Mouse (Mus musculus): ENCODE data around the gene Olfr107.

Olfr107 gene

DNA sequence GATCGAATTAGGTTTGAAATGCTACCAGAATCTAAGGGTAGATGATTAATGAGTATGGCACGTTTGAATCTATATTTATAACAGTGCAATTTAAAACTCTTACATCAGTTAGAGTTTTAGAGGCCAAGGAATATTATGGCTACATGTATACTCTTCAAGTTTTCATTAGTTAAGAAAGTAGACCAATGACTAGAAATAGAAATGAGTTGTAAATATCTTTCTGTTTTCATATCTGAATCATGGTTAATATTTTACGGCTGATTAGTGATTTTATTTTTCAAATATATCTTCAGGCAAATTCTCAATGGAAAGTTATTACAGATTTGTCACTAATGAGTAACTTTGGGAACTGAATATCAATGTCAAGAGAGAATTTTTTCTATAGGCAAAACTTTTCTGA lies at the start of gene Olfr107:
Gene Olfr107, plus strand, starts transcription at position 301 of the 400 bp plus-strand sequence.
- DNase-seq (ENCODE audit: low spot score): no peak

DNA sequence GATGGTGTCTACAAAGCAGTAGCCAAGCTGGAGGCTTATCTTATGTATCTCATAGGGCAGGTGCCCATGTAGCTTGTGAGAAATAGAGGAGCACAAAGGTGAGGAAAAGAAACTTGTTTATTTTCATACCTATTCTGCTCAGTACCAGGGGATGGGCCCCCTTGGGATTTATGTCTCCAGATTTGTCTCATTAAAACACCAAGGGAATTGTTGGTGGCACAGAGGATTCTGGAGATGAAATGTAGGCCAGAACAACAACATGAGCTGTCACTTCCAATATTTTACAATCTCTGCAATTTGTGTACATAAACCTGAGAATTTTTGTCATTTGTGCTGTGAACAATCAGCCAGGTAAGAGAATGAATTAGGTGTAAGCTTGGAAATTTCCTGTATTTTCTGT lies 39.7 kb upstream of the Olfr107 start, which contains the start of gene Olfr104-ps:
Gene Olfr104-ps, plus strand, starts transcription at position 301 of the 400 bp plus-strand sequence.
- DNase-seq (ENCODE audit: low spot score): no peak

DNA sequence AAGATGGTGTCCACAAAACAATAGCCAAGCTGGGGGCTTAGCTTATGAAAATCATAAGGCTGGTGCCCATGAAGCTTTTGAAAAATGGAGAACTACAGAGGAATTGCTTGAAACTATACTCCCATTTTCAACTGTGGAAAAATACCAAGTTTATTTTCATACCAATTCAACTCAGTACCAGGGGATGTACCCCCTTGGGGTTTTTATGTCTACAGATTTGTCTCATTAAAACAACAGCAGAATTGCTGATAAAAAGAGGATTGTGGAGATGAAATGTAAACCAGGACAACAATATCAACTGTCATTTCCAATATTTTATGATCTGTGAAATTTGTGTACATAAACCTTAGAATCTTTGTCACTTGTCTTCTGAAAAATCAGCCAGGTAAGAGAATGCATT lies 20.3 kb upstream of the Olfr107 start, which contains the start of gene Olfr105-ps:
Gene Olfr105-ps, plus strand, starts transcription at position 301 of the 400 bp plus-strand sequence.
- DNase-seq (ENCODE audit: low spot score): no peak

DNA sequence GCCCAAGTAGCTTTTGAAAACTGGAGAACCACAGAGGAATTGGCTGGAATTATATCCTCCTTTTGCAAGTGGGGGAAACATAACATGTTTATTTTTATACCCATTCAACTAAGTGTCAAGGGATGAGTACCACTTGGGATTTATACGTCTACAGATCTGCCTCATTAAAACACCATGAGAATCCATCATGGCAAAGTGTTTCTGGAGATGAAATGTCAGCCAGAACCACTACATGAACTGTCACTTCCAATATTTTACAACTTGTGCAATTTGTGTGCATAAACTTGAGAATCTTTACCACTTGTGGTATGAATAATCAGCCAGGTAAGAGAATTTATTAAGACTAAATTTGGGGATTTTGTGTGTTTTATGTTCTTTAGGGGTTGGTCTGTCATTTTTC lies 8.9 kb upstream of the Olfr107 start, which contains the start of gene Olfr106-ps:
Gene Olfr106-ps, plus strand, starts transcription at position 301 of the 400 bp plus-strand sequence.
- no peak for DNase-seq (ENCODE audit: low spot score)

DNA sequence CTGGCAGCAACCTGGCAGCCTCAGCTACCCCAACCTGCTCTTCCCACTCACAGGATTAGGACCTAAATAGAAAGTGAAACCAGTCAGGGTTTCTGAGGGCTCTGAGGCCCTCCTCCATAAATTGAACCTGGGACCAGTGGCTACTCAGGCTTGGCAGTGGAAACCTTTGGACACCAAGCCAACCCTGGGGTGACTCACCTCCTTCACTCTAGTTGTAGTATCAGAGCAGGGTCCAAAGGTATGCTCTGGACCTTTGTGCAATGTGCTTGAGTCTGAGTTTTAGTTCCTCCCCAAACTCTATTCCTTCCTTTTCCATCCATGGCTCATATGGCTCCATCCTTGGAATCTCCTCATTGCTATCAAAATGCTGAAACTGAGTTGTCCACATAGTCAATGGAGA lies 14.4 kb downstream of the Olfr107 start:
- no peak for DNase-seq (ENCODE audit: low spot score)

DNA sequence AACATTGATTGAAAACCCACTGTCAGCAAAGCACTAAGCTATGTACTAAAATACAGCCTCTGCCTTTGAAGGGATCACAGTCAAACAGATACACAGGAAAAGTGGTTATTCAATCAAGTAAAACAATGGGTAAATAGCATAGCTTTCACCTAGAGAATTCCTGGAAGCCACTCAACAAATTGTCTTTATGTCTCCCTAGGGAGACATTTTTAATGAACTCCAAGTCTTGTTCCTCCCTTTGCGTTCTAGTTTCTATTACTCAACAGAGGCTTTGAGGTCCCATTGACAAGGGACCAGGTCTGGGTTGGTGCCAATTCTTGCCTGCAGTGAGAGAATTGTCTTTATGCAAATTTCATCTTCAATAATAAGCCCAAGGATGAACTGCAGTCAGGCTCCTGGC lies 46.2 kb downstream of the Olfr107 start, which contains the start of gene Olfr108:
Gene Olfr108, plus strand, starts transcription at position 301 of the 400 bp plus-strand sequence.
- no peak for DNase-seq (ENCODE audit: low spot score)

Measured in ovary, postnatal 36 days (tissue).